Mouse (Mus musculus): ENCODE data around the gene Gm21996. TPM values are rescaled to one million over a fixed set of nuclear protein-coding genes. Genes with fewer than 3 reads are reported as not detected.
"Not testable (repeated sequence)": the region's sequence is repeated elsewhere in the genome, so short reads cannot be mapped to it uniquely, and the experiment has no call there.

Gene Gm21996
- not detected in 2 replicates for polyA plus RNA-seq (2011; ENCODE audit: insufficient read depth, insufficient read length, low replicate concordance, missing spikeins)

DNA sequence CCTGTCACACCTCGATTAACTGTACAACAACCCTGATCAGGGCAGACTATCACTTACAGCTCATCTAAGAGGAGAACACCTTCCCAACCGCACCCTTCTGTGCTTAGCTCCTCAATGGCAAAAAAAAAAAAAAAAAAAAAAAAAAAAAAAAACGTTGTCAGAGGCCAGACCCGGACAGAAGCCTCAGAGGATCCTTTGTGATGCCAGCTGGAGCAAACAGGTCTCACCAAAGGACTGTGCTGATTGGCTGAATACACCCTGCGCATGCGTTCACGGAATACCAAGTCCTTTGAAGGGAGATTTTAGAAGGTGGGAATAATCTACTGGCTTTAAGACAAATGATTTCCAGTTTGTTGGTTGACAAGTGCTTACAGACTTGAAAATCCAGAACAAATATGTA lies at the start of gene Gm21996:
Gene Gm21996, minus strand, starts transcription at position 101 of the 400 bp plus-strand sequence.
- H3K4me1 ChIP-seq (ENCODE audit: control insufficient read depth, insufficient read depth, low read length); H3K4me3 ChIP-seq (replicated peaks; ENCODE audit: control insufficient read depth, low read depth, low read length); H3K27ac ChIP-seq (ENCODE audit: control insufficient read depth, insufficient read depth, low read depth, low read length, poor library complexity): not testable (repeated sequence)
- no CpG with 5 or more reads among the region's 7 CpGs for WGBS

Data from bone marrow, adult 2 months (tissue).